22 mouse cellular contexts compared by ENCODE assay signal in the genomic region with DNA sequence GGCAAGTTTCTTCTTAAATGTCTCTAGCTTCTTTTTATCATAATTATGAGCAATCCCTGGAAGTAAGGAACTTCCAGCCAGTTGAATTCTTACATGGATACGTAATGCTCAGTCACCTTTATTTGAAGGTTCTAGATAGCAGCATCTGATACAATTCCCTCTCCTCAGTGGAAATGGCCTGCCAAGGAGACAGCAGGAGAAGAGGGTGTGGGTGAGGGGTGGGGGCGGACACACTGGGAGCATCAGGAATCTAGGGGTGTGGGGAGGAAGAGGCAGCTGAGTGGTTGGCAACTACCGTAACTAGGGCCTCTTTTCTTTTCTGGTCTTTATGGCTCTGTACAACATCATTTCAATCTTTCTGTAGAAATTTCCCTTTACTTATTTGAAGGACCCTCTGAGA. TPM values are rescaled to one million over a fixed set of nuclear protein-coding genes. Genes with fewer than 3 reads are reported as not detected.
DNase-seq lines count a peak whose midpoint lies in the region; TF ChIP-seq lines count a peak whose summit lies in the region.
"Had no signal": no experiment of that assay in that cellular context is flagged by ENCODE, and none has a peak within 500 bp of the region (broad histone marks: within the 10 kb centered on the region; RNA-seq: fewer than 3 reads in every experiment).

No protein-coding gene starts in this region.

- peak overlapping the region; percentile 66 for H3K27ac ChIP-seq in layer of hippocampus, adult 2 months
- H3K27ac ChIP-seq: embryonic facial prominence, embryonic 10.5 days; embryonic facial prominence, embryonic 13.5 days; forebrain, embryonic 12.5 days; forebrain, embryonic 15.5 days; gastrocnemius, adult 2 months; hindbrain, embryonic 12.5 days; hindbrain, embryonic 15.5 days had no signal

- intact Hi-C loops in left cerebral cortex, postnatal 14 days (cut with DNase I) = no loop called here

- TF ChIP-seq CTCF in layer of hippocampus, adult 2 months (conservative IDR thresholded peaks at IDR 0.05) = no peak

- DNase-seq in layer of hippocampus, adult 2 months (ENCODE audit: low spot score in 2 of 2) = peak; percentile 18 to 54
- DNase-seq in layer of hippocampus, postnatal 10 days (ENCODE audit: low spot score in 2 of 2) = no peak
- peak; percentile 11 to 26 for DNase-seq in left cerebral cortex, postnatal 14 days (ENCODE audit: low spot score in 2 of 2)
- no peak for DNase-seq in left cerebral cortex, adult 9 months (ENCODE audit: low spot score in 2 of 2)
- DNase-seq in telencephalon, adult 2 months (ENCODE audit: low read depth, low spot score) = peak; percentile 49
- no peak for DNase-seq in spleen, adult 12 weeks (ENCODE audit: low spot score)
- DNase-seq: adrenal gland, adult 2 months; adrenal gland, postnatal 14 days; cerebellum, adult 11-12 months; cerebellum, adult 8-10 months; cerebellum, postnatal 10 days; cerebellum, postnatal 36 days; embryo, embryonic 11 days; gastrocnemius, adult 2 months; gastrocnemius, postnatal 14 days had no signal

- H3K4me3 ChIP-seq in layer of hippocampus, adult 2 months = no peak overlapping the region
- H3K4me3 ChIP-seq: embryonic facial prominence, embryonic 10.5 days; embryonic facial prominence, embryonic 13.5 days; erythroblast, embryonic 14.5 days; forebrain, embryonic 12.5 days; forebrain, embryonic 15.5 days; gastrocnemius, adult 2 months; hindbrain, embryonic 12.5 days; hindbrain, embryonic 15.5 days had no signal

RNA-seq across cellular contexts. Expression of a gene that starts 10.3 kb away (rescaled TPM):
- 10 to 100 TPM; 32.7 to 37.0 TPM for total RNA-seq in layer of hippocampus, adult 2 months (2021)
- 10 to 100 TPM; 26.4 to 31.2 TPM for total RNA-seq in layer of hippocampus, postnatal 10 days (2021)
- total RNA-seq in left cerebral cortex, postnatal 14 days (2021) = 10 to 100 TPM; 29.0 to 30.8 TPM

RNA-seq across cellular contexts. Expression of a gene that starts 36.9 kb away (rescaled TPM):
- total RNA-seq in layer of hippocampus, adult 2 months (2021) = 10 to 100 TPM; 85.8 to 91.6 TPM
- total RNA-seq in layer of hippocampus, postnatal 10 days (2021) = 10 to 100 TPM; 38.6 to 39.0 TPM
- 10 to 100 TPM; 43.8 to 44.9 TPM for total RNA-seq in left cerebral cortex, postnatal 14 days (2021)

Comparison
In these comparisons a context has a peak if more than half of its experiments do, and no peak if none do; other contexts are left out.
1. DNase-seq: peak in layer of hippocampus, adult 2 months (2 of 2), left cerebral cortex, postnatal 14 days (2 of 2) and telencephalon, adult 2 months (single experiment); none in layer of hippocampus, postnatal 10 days (0 of 2), left cerebral cortex, adult 9 months (0 of 2) and spleen, adult 12 weeks (single experiment).